Mouse (Mus musculus): ENCODE results near the gene Scrn1.

The Scrn1 gene

GRCm38 (mm10) chr6:54528666-54529065 is 37.6 kb downstream of the Scrn1 start:
- no peak for DNase-seq

GRCm38 (mm10) chr6:54518758-54519157 is 47.5 kb downstream of the Scrn1 start:
- peak; percentile 57 for DNase-seq

- DNase-seq: no peak
These were observed 49.7 kb downstream of the Scrn1 start for GRCm38 (mm10) chr6:54516512-54517134.

- no peak for DNase-seq
These were observed 54.0 kb downstream of the Scrn1 start for GRCm38 (mm10) chr6:54512256-54512655.

GRCm38 (mm10) chr6:54509264-54509663 is 57.0 kb downstream of the Scrn1 start:
- DNase-seq: no peak

- no peak for DNase-seq
These were observed 58.0 kb downstream of the Scrn1 start for GRCm38 (mm10) chr6:54508256-54508793.

GRCm38 (mm10) chr6:54507808-54508207 is 58.5 kb downstream of the Scrn1 start:
- no peak for DNase-seq

- DNase-seq: peak; percentile 55
These were observed 59.3 kb downstream of the Scrn1 start for GRCm38 (mm10) chr6:54507002-54507401.

- DNase-seq: no peak
These were observed 60.0 kb downstream of the Scrn1 start for GRCm38 (mm10) chr6:54506318-54506717.

GRCm38 (mm10) chr6:54502661-54503115 is 63.6 kb downstream of the Scrn1 start:
- no peak for DNase-seq

- DNase-seq: peak; percentile 44
These were observed 70.1 kb downstream of the Scrn1 start for GRCm38 (mm10) chr6:54496214-54496613.

GRCm38 (mm10) chr6:54494612-54495398 is 71.5 kb downstream of the Scrn1 start:
- DNase-seq: no peak

- DNase-seq: no peak
These were observed 72.2 kb downstream of the Scrn1 start for GRCm38 (mm10) chr6:54494097-54494496.

- DNase-seq: no peak
These were observed 75.2 kb downstream of the Scrn1 start for GRCm38 (mm10) chr6:54491074-54491473.

- no peak for DNase-seq
These were observed 80.2 kb downstream of the Scrn1 start for GRCm38 (mm10) chr6:54485973-54486569.

- no peak for DNase-seq
These were observed 80.8 kb downstream of the Scrn1 start for GRCm38 (mm10) chr6:54485435-54485901.

- DNase-seq: no peak
These were observed 81.3 kb downstream of the Scrn1 start for GRCm38 (mm10) chr6:54485000-54485399.

GRCm38 (mm10) chr6:54481390-54482112 is 84.7 kb downstream of the Scrn1 start:
- DNase-seq: no peak

GRCm38 (mm10) chr6:54478646-54479324 is 87.5 kb downstream of the Scrn1 start:
- DNase-seq: peak; percentile 52

GRCm38 (mm10) chr6:54475926-54476667 is 90.2 kb downstream of the Scrn1 start:
- no peak for DNase-seq
